Mouse (Mus musculus): Measurements from ENCODE around the gene Man1b1. TPM values are rescaled to one million over a fixed set of nuclear protein-coding genes. Genes with fewer than 3 reads are reported as not detected.

The Man1b1 gene
- polyA plus RNA-seq, 1 experiment from 2014 or later: 30.2 TPM

DNA sequence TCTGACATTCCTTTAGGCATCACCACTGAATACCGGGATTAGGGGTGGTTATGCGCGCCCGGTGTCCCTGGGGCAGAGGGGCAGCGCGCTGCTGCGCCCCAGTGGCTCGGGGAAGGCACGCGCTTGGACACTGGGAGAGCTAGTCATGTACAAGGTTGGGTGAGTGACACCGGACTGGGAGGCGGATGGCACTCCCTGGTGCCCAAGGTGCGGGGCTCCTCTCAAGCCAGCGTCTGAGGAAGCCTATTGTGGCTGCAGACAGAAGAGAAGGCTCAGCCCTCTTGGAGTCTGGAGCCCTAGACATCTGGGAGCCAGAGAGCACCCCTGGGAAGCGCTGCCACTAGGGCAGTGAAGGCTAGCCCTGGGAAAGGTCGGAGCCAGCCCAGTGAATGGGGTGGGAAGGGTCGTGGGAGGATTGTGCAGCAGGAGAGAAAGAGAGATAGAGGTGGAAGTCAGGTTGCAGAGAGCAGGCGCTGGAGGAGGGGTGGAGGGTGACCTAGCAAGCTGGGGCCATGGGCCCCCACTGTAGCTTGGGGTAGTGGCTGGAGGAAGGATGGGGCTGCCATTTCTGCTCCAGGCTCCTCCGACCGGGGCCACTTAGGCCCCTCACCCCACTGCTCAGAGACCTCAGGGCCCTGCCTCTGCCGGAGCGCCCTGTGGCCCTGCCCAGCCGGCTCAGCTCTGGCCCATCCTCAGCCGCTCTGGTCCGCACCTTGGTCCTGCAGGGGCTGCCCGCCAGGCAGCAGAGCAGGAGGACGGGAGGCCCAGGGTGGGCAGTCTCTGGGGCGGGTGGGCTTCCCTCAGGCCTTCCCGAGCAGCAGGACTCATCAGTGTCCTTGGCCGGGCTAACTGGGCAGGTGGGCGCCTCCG lies 40.7 kb upstream of the Man1b1 start:
- Histone ChIP-seq H3K9me3 (replicated peaks) (no peaks in the 10 kb centered on the region), H3K4me2 (peak overlapping the region; percentile 66), H3K27me3 (peaks cover 87% of the 10 kb centered on the region), H3K4me1 (replicated peaks) (peaks cover 37% of the 10 kb centered on the region), H3K36me3 (no peaks in the 10 kb centered on the region), H3K4me3 (peak overlapping the region; percentile 44), H3K9ac (peak overlapping the region; percentile 14; the same call in 1 of the 2 replicates), H3K27ac (no peak overlapping the region)
- ATAC-seq (replicated peaks; ENCODE audit: insufficient number of reproducible peaks, insufficient read depth, low FRiP score, low read depth): no peak
- 6% methylated on average over 32 of the region's 32 CpGs for WGBS

DNA sequence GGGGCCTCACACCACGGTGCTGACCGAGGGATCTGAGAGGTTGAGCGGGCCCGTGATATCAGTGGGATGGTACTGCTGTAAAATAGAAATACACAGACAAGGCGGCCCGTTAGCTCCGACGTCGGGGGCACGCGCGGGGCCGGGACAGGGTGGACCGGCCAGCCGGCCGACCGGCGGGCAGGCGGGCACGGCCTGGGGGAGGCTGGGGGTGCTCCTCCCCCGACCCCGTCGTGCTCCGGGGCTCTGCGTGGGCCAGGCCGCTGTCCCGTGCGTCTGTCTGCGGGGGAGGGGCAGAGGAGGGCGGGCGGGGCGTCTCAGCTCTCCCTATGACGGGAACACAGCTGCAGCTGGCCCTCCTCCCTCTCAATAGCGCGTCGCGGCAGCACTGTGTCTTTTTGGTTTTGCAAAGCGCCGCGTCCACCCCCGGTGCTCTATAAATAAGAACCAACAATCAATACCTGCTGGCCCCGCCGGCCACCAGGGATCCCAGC lies 40.0 kb upstream of the Man1b1 start:
- Histone ChIP-seq H3K27ac (no peak overlapping the region), H3K9me3 (replicated peaks) (no peaks in the 10 kb centered on the region), H3K4me2 (peak overlapping the region; percentile 66), H3K4me1 (replicated peaks) (peaks cover 31% of the 10 kb centered on the region), H3K27me3 (peaks cover 93% of the 10 kb centered on the region), H3K4me3 (peak overlapping the region; percentile 44), H3K36me3 (no peaks in the 10 kb centered on the region), H3K9ac (peak overlapping the region; percentile 14)
- ATAC-seq (replicated peaks; ENCODE audit: insufficient number of reproducible peaks, insufficient read depth, low FRiP score, low read depth): no peak
- whole genome bisulfite sequencing: 5% methylated on average over 41 of the region's 43 CpGs

- H3K36me3 ChIP-seq: no peaks in the 10 kb centered on the region
- no peak for ATAC-seq (replicated peaks; ENCODE audit: insufficient number of reproducible peaks, insufficient read depth, low FRiP score, low read depth)
- H3K9me3 ChIP-seq (replicated peaks): no peaks in the 10 kb centered on the region
- H3K4me1 ChIP-seq (replicated peaks): peaks cover 29% of the 10 kb centered on the region
- 0% methylated on average over 1 of the region's 1 CpGs for WGBS
- peaks cover 99% of the 10 kb centered on the region for H3K27me3 ChIP-seq
- no peak overlapping the region for H3K4me3 ChIP-seq
- no peak overlapping the region for H3K27ac ChIP-seq
- H3K4me2 ChIP-seq: peak overlapping the region; percentile 66; the same call in 1 of the 2 replicates
- H3K9ac ChIP-seq: no peak overlapping the region; the same call in 1 of the 2 replicates
Measured at GRCm38 (mm10) chr2:25292856-25293255, 39.3 kb upstream of the Man1b1 start.

DNA sequence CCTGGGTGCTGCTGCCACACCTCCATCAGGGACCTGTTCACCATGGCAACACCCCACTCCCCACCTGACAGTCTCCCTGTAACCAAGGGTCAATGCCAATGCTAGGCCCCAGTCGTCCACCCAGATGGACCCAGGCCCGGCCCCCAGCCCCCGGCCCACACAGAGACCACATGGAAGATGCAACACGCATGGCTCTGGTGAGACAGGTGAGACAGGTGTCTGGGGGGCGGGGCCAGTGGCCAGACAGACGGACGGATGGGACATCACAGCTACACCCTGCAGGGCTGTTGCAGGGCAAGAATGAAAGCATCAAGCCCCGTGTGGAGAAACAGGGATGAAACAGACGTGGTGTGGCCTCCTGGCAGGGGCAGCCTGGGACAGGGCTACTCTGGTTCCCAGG lies 38.4 kb upstream of the Man1b1 start:
- H3K4me2 ChIP-seq: no peak overlapping the region
- H3K36me3 ChIP-seq: no peaks in the 10 kb centered on the region
- no peak overlapping the region for H3K4me3 ChIP-seq
- H3K27me3 ChIP-seq: peaks cover 97% of the 10 kb centered on the region
- no peaks in the 10 kb centered on the region for H3K9me3 ChIP-seq (replicated peaks)
- H3K9ac ChIP-seq: no peak overlapping the region
- H3K27ac ChIP-seq: no peak overlapping the region
- peaks cover 29% of the 10 kb centered on the region for H3K4me1 ChIP-seq (replicated peaks)
- ATAC-seq (replicated peaks; ENCODE audit: insufficient number of reproducible peaks, insufficient read depth, low FRiP score, low read depth): no peak
- WGBS: 74% methylated on average over 9 of the region's 9 CpGs

GRCm38 (mm10) chr2:25297093-25297492 lies 35.0 kb upstream of the Man1b1 start:
- WGBS: 69% methylated on average over 8 of the region's 8 CpGs
- H3K27me3 ChIP-seq: peaks cover 73% of the 10 kb centered on the region
- H3K9me3 ChIP-seq (replicated peaks): no peaks in the 10 kb centered on the region

GRCm38 (mm10) chr2:25298046-25298445 lies 34.1 kb upstream of the Man1b1 start:
- H3K4me3 ChIP-seq: no peak overlapping the region
- H3K27me3 ChIP-seq: peaks cover 70% of the 10 kb centered on the region
- no peak overlapping the region for H3K27ac ChIP-seq
- H3K4me2 ChIP-seq: no peak overlapping the region
- H3K9me3 ChIP-seq (replicated peaks): no peaks in the 10 kb centered on the region
- no peak for ATAC-seq (replicated peaks; ENCODE audit: insufficient number of reproducible peaks, insufficient read depth, low FRiP score, low read depth)
- no peaks in the 10 kb centered on the region for H3K4me1 ChIP-seq (replicated peaks)
- no peaks in the 10 kb centered on the region for H3K36me3 ChIP-seq
- WGBS: 73% methylated on average over 10 of the region's 10 CpGs
- no peak overlapping the region for H3K9ac ChIP-seq

More at GRCm38 (mm10) chr2:25297093-25297492, 35.0 kb upstream of the Man1b1 start:
- Histone ChIP-seq H3K27ac (no peak overlapping the region), H3K9ac (no peak overlapping the region), H3K36me3 (no peaks in the 10 kb centered on the region), H3K4me3 (no peak overlapping the region), H3K4me2 (no peak overlapping the region), H3K4me1 (replicated peaks) (peaks cover 7% of the 10 kb centered on the region)
- ATAC-seq (replicated peaks; ENCODE audit: insufficient number of reproducible peaks, insufficient read depth, low FRiP score, low read depth): no peak

- H3K36me3 ChIP-seq: no peaks in the 10 kb centered on the region
- H3K9me3 ChIP-seq (replicated peaks): no peaks in the 10 kb centered on the region
- no peak overlapping the region for H3K4me3 ChIP-seq
- no peak overlapping the region for H3K9ac ChIP-seq
- WGBS: 64% methylated on average over 3 of the region's 3 CpGs
- peaks cover 68% of the 10 kb centered on the region for H3K27me3 ChIP-seq
- no peak for ATAC-seq (replicated peaks; ENCODE audit: insufficient number of reproducible peaks, insufficient read depth, low FRiP score, low read depth)
- peaks cover 7% of the 10 kb centered on the region for H3K4me1 ChIP-seq (replicated peaks)
- H3K27ac ChIP-seq: no peak overlapping the region
- no peak overlapping the region for H3K4me2 ChIP-seq
Measured at GRCm38 (mm10) chr2:25303452-25303851, 28.7 kb upstream of the Man1b1 start.

GRCm38 (mm10) chr2:25303931-25304656 lies 28.0 kb upstream of the Man1b1 start:
- no peak for ATAC-seq (replicated peaks; ENCODE audit: insufficient number of reproducible peaks, insufficient read depth, low FRiP score, low read depth)
- WGBS: 63% methylated on average over 7 of the region's 7 CpGs
- no peaks in the 10 kb centered on the region for H3K36me3 ChIP-seq
- H3K4me3 ChIP-seq: 0 out of 2 replicates have a peak overlapping the region, but pooled peaks have one; percentile 45
- H3K27me3 ChIP-seq: peaks cover 73% of the 10 kb centered on the region
- peaks cover 7% of the 10 kb centered on the region for H3K4me1 ChIP-seq (replicated peaks)
- H3K9ac ChIP-seq: no peak overlapping the region
- H3K4me2 ChIP-seq: peak overlapping the region; percentile 81; the same call in 1 of the 2 replicates
- H3K27ac ChIP-seq: no peak overlapping the region
- no peaks in the 10 kb centered on the region for H3K9me3 ChIP-seq (replicated peaks)

- peak; percentile 43; the same call in 1 of the 2 replicates for ATAC-seq (replicated peaks; ENCODE audit: insufficient number of reproducible peaks, insufficient read depth, low FRiP score, low read depth)
- H3K27ac ChIP-seq: no peak overlapping the region
- peak overlapping the region; percentile 81 for H3K4me2 ChIP-seq
- H3K27me3 ChIP-seq: peaks cover 81% of the 10 kb centered on the region
- H3K9ac ChIP-seq: peak overlapping the region; percentile 26
- H3K4me1 ChIP-seq (replicated peaks): peaks cover 7% of the 10 kb centered on the region
- H3K36me3 ChIP-seq: no peaks in the 10 kb centered on the region
- WGBS: 1% methylated on average over 39 of the region's 45 CpGs
- no peaks in the 10 kb centered on the region for H3K9me3 ChIP-seq (replicated peaks)
- H3K4me3 ChIP-seq: peak overlapping the region; percentile 45
Measured at GRCm38 (mm10) chr2:25304657-25305541, 27.2 kb upstream of the Man1b1 start.

- H3K9me3 ChIP-seq (replicated peaks): no peaks in the 10 kb centered on the region
- no peak overlapping the region for H3K9ac ChIP-seq
- H3K27me3 ChIP-seq: peaks cover 90% of the 10 kb centered on the region
- peak overlapping the region; percentile 45 for H3K4me3 ChIP-seq
- no peak overlapping the region for H3K27ac ChIP-seq
- peak overlapping the region; percentile 81 for H3K4me2 ChIP-seq
- WGBS: 49% methylated on average over 14 of the region's 14 CpGs
- no peak for ATAC-seq (replicated peaks; ENCODE audit: insufficient number of reproducible peaks, insufficient read depth, low FRiP score, low read depth)
- no peaks in the 10 kb centered on the region for H3K36me3 ChIP-seq
- H3K4me1 ChIP-seq (replicated peaks): peaks cover 7% of the 10 kb centered on the region
Measured at GRCm38 (mm10) chr2:25305587-25306359, 26.4 kb upstream of the Man1b1 start.
